Mouse (Mus musculus) midbrain, postnatal 0 days (tissue): ENCODE measurements around the gene Olfr835. TPM values are rescaled to one million over a fixed set of nuclear protein-coding genes. Genes with fewer than 3 reads are reported as not detected.

ENCODE experiments used
- ATAC-seq: fragments of 200-750 bp; cut with Nextera tagmentation; 2 replicates; pipeline ENCODE4 v1.8.0; 2017; ENCODE audit warnings: moderate number of reproducible peaks, mild to moderate bottlenecking, moderate TSS enrichment, moderate library complexity; ENCODE audit not compliant: low FRiP score
- DNase-seq: peaks from one replicate; pipeline ENCODE4 v3.0.0-alpha.2; 2015; ENCODE audit warnings: low spot score
- H3K27ac ChIP-seq: fragments of 300-500 bp; sonication (generic); 2 replicates; pipeline ENCODE4 v1.5.1; 2014; ENCODE audit warnings: low read depth, mild to moderate bottlenecking, low read length, mixed read lengths
- H3K27me3 ChIP-seq: fragments of 300-500 bp; sonication (generic); 2 replicates; pipeline ENCODE4 v1.6.1; 2014; ENCODE audit warnings: low read length, control low read depth, mixed read lengths; ENCODE audit not compliant: insufficient read depth
- H3K36me3 ChIP-seq: fragments of 300-500 bp; sonication (generic); 2 replicates; pipeline ENCODE4 v1.6.1; 2014; ENCODE audit warnings: low read length, control low read depth, mixed read lengths; ENCODE audit not compliant: insufficient read depth
- H3K4me1 ChIP-seq: fragments of 300-500 bp; sonication (generic); 2 replicates; pipeline ENCODE4 v1.6.1; 2014; ENCODE audit warnings: mild to moderate bottlenecking, control low read depth, antibody characterized with exemption, low read length, mixed read lengths; ENCODE audit not compliant: insufficient read depth
- H3K4me2 ChIP-seq: fragments of 300-500 bp; sonication (generic); 2 replicates; pipeline ENCODE4 v1.6.1; 2014; ENCODE audit warnings: low read depth, mild to moderate bottlenecking, low read length, mixed read lengths; ENCODE audit not compliant: poor library complexity, severe bottlenecking
- H3K4me3 ChIP-seq: fragments of 300-500 bp; sonication (generic); 2 replicates; pipeline ENCODE4 v1.5.1; 2014; ENCODE audit warnings: low read depth, mild to moderate bottlenecking, low read length, moderate library complexity
- H3K9ac ChIP-seq: fragments of 300-500 bp; sonication (generic); replicated peaks from 2 replicates; pipeline ENCODE4 v1.6.1; 2014; ENCODE audit warnings: mild to moderate bottlenecking, low read length, moderate library complexity, mixed read lengths; ENCODE audit not compliant: poor library complexity, severe bottlenecking
- H3K9me3 ChIP-seq: fragments of 300-500 bp; sonication (generic); 2 replicates; pipeline ENCODE4 v1.6.1; 2016; ENCODE audit warnings: low read length, control low read depth
- CTCF ChIP-seq: IDR thresholded peaks from 2 replicates; pipeline ENCODE4 v1.5.1; 2016; ENCODE audit warnings: antibody characterized with exemption, mild to moderate bottlenecking
- WGBS: fragments of 180-500 bp; shearing (Covaris S2); extraction: QIAGEN DNeasy Blood & Tissue Kit; methylation state at CpG from one replicate; pipeline ENCODE4 v1.1.7; 2014; 5-methylcytosine and 5-hydroxymethylcytosine counted together
- polyA plus RNA-seq: library from polyadenylated mRNA; unstranded; fragments of >200 nt; fragmentation: Nextera tagmentation; extraction: Ambion mirVana; gene quantifications from 2 replicates; pipeline ENCODE4 v1.2.1, GENCODE M21; 2015
- total RNA-seq: library from RNA; depleted of rRNA; stranded (reverse); fragments of >200 nt; gene quantifications from 2 replicates; pipeline ENCODE4 v1.2.3, GENCODE M21; 2014; rRNA removed

Gene Olfr835
- total RNA-seq (not detected in 2 replicates), polyA plus RNA-seq (not detected in 2 replicates)

- Histone ChIP-seq H3K4me3 (no peak within 1 kb of the TSS), H3K4me2 (no peak within 1 kb of the TSS), H3K27ac (no peak within 1 kb of the TSS), H3K36me3 (no peaks in the 10 kb centered on the region), H3K4me1 (no peaks in the 10 kb centered on the region), H3K27me3 (no peaks in the 10 kb centered on the region), H3K9me3 (0 out of 2 replicates have a peak, but pooled peaks cover 5% of the 10 kb centered on the region), H3K9ac (no peak within 1 kb of the TSS)
- DNase-seq (no peak), ATAC-seq (no peak)
- no peak for TF ChIP-seq CTCF
- WGBS = 58% methylated on average over 1 of the region's 1 CpGs
Measured at GRCm38 (mm10) chr9:19032435-19032834, at the start of gene Olfr835. Olfr835 (plus strand) TSS chr9:19032735.

- Histone ChIP-seq H3K9me3 (0 out of 2 replicates have a peak, but pooled peaks cover 6% of the 10 kb centered on the region), H3K9ac (no peak within 1 kb of the TSS), H3K4me2 (no peak within 1 kb of the TSS), H3K27me3 (no peaks in the 10 kb centered on the region), H3K4me1 (no peaks in the 10 kb centered on the region), H3K4me3 (no peak within 1 kb of the TSS), H3K36me3 (no peaks in the 10 kb centered on the region), H3K27ac (no peak within 1 kb of the TSS)
- no peak for ATAC-seq
- WGBS = 76% methylated on average over 3 of the region's 3 CpGs
- DNase-seq = no peak
- no peak for TF ChIP-seq CTCF
Measured at GRCm38 (mm10) chr9:18987690-18988089, 44.8 kb upstream of the Olfr835 start, which contains the start of gene Olfr834. Olfr834 (plus strand) TSS chr9:18987990.

GRCm38 (mm10) chr9:19084986-19085385 lies 52.5 kb downstream of the Olfr835 start:
- no peak overlapping the region for H3K4me3 ChIP-seq
- DNase-seq = no peak
- H3K27me3 ChIP-seq = no peaks in the 10 kb centered on the region
- H3K4me1 ChIP-seq = no peaks in the 10 kb centered on the region
- WGBS = 26% methylated on average over 3 of the region's 3 CpGs
- no peak overlapping the region for H3K27ac ChIP-seq
- ATAC-seq = no peak
- H3K36me3 ChIP-seq = no peaks in the 10 kb centered on the region
- no peak for TF ChIP-seq CTCF
- H3K9me3 ChIP-seq = peaks cover 6% of the 10 kb centered on the region; the same call in 1 of the 2 replicates
- H3K9ac ChIP-seq = no peak overlapping the region
- H3K4me2 ChIP-seq = no peak overlapping the region

Other genes with a start within 250 kb of the Olfr835 start
- not detected in 2 replicates for gene Olfr828, start 213.2 kb upstream of the Olfr835 start, total RNA-seq
- gene Olfr828, start 213.2 kb upstream of the Olfr835 start, polyA plus RNA-seq = not detected in 2 replicates
- gene Olfr829, start 177.8 kb upstream of the Olfr835 start, total RNA-seq = not detected in 2 replicates
- gene Olfr829, start 177.8 kb upstream of the Olfr835 start, polyA plus RNA-seq = not detected in 2 replicates
- not detected in 2 replicates for gene Olfr830, start 158.0 kb upstream of the Olfr835 start, total RNA-seq
- gene Olfr830, start 158.0 kb upstream of the Olfr835 start, polyA plus RNA-seq = not detected in 2 replicates
- not detected in 2 replicates for gene Olfr832, start 95.6 kb upstream of the Olfr835 start, total RNA-seq
- gene Olfr832, start 95.6 kb upstream of the Olfr835 start, polyA plus RNA-seq = not detected in 2 replicates
- gene Olfr834, start 44.7 kb upstream of the Olfr835 start, total RNA-seq = not detected in 2 replicates
- gene Olfr834, start 44.7 kb upstream of the Olfr835 start, polyA plus RNA-seq = not detected in 2 replicates
- gene Olfr836, start 87.6 kb downstream of the Olfr835 start, total RNA-seq = not detected in 2 replicates
- gene Olfr836, start 87.6 kb downstream of the Olfr835 start, polyA plus RNA-seq = not detected in 2 replicates
- not detected in 2 replicates for gene Olfr837, start 103.6 kb downstream of the Olfr835 start, total RNA-seq
- gene Olfr837, start 103.6 kb downstream of the Olfr835 start, polyA plus RNA-seq = not detected in 2 replicates
- under 0.01 TPM in 1 of 2 replicates, not detected in the other for gene Olfr839-ps1, start 144.6 kb downstream of the Olfr835 start, total RNA-seq
- not detected in 2 replicates for gene Olfr839-ps1, start 144.6 kb downstream of the Olfr835 start, polyA plus RNA-seq
- gene Olfr843, start 219.3 kb downstream of the Olfr835 start, total RNA-seq = not detected in 2 replicates
- gene Olfr843, start 219.3 kb downstream of the Olfr835 start, polyA plus RNA-seq = not detected in 2 replicates